Mouse (Mus musculus): ENCODE data around the gene Sorbs2.

Sorbs2 gene

DNA sequence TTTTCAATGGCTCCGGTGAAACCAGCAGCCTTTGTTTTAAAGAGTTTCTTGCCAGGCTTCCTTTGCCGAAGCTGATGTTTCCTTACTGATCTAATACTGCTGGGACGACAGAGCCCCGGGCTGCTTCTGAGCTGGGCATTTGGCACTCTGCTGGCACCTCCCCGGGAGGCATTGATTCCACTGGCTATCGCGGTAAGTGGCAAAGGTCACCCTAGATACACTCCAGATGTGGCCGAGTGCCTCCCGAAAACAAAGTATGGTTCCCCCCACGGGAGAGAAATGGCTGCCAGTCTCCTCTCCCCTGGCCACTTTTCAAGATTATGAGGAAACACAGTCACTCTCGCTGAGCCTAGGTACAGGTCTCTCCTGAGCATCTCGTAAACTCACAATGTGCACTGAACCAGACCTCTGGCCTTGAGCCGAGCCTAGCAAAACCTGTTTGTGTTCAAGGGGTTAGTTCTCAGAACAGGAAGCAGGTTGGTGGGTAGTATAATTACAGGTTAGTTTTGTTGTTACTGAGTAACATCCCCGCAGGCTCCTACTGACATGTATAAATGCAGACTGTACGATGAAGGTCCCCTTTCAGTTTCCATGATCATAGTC, 114.1 kb downstream of the Sorbs2 start:
- no peak for DNase-seq (ENCODE audit: low read depth, low spot score)

DNA sequence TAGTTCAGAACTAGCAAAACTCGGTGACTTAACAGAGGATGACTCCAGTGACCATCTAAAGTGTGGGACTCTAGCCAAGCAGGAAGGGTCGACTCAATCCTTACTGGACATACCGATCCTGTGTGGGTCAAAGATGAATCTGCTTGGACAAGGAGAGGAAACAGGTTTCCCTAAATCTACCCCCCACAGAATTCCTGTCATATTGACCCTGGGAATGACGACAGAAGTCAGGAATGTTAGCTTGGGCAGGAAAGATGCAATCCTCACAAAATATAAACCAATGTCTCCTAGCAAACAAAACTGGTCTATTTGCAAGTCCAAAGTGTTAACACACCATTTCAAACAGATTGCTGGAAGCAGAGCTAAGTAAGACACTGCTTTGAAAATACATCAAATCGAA, 118.8 kb downstream of the Sorbs2 start:
- no peak for DNase-seq (ENCODE audit: low read depth, low spot score)

- peak; percentile 44 for DNase-seq (ENCODE audit: low read depth, low spot score)
These were observed 120.0 kb downstream of the Sorbs2 start for GRCm38 (mm10) chr8:45627246-45628241.

DNA sequence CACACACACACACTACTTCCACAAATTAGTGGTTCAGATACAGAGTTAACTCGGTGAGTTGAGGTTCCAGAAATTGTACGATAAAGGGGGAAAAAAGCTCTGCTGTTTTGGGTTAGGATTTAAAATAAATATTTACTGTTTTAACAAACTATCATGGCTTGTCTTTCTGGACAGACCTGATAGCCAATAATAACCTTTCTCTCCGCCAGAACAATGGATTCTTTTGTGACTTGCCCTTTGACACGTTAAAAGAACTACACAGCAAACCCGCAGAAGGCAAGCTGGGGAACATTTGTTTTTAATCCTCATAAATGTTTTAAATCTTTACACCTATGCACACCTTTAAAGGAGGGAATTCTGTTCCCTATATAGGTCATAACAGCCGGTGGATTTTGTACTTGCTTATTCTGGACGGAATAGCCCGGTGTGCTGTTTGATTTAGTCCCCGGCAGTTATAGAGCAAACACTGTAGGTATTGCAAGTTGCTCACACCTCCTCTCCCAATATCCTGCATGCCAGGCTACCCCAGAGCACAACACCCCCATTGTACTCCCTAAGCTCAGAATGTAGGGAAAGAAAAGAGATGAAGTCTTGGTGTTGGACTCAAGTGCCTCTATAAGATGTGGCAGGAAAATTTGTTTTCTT, 121.0 kb downstream of the Sorbs2 start:
- DNase-seq (ENCODE audit: low read depth, low spot score), result no peak

DNA sequence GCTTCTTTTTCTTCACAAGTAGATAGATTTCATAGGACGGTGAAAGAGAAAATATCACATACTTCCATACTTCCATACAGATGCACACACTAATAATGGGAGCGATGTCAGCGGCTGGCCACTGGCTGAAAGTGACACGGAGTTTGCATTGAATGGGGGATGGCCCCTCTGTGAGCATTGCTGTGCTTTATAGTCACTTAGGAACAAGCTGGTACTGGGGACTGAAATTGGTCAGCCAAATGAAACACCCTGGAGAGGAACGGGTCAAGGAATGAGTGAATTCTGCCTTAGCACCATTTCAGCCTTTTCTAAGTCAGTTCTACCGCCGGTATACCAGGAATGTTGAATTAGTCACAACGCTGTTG, 121.5 kb downstream of the Sorbs2 start:
- DNase-seq (ENCODE audit: low read depth, low spot score), result no peak

DNA sequence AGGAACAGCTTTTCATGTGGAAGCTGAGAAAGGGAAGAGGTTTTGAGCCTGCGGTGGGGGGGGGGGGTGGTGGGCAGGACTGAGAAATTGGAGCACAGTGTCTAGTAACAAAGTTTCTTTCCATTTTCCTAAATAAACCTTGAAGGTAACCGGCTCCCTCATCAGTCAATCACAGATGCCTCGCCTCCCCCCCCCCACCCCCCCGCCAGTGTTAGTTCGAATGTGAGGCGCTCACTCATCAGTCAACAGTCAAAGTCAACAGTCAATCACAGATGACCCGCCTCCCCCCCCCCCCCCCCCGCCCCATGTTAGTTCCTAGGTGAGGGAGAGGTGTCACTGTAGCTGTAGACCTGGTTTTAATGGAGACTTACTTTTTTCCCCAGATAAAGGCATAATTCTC, 123.4 kb downstream of the Sorbs2 start:
- no peak for DNase-seq (ENCODE audit: low read depth, low spot score)

DNA sequence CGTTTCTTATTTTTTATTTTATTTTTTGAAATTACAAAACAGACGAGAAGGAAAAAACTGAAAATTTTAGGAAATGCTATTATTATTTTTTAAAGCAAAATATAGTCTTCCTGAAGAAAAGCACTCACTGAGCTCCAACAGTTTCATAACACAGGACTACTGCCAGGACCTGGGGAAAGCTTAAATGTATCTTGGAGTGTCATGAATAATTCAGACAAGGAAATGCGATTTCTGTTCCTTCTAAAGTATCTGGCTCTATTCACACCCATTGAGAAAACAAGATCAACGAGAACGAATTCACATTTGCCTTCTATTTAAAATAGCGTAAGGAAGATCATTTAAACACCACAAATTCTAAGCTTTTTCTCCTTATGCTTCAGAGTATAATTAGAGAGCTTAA, 127.6 kb downstream of the Sorbs2 start:
- DNase-seq (ENCODE audit: low read depth, low spot score), result no peak

GRCm38 (mm10) chr8:45637745-45638144, 130.2 kb downstream of the Sorbs2 start:
- no peak for DNase-seq (ENCODE audit: low read depth, low spot score)

- no peak for DNase-seq (ENCODE audit: low read depth, low spot score)
These were observed 131.9 kb downstream of the Sorbs2 start for GRCm38 (mm10) chr8:45639444-45639843.

GRCm38 (mm10) chr8:45644651-45645050, 137.1 kb downstream of the Sorbs2 start:
- DNase-seq (ENCODE audit: low read depth, low spot score), result no peak

DNA sequence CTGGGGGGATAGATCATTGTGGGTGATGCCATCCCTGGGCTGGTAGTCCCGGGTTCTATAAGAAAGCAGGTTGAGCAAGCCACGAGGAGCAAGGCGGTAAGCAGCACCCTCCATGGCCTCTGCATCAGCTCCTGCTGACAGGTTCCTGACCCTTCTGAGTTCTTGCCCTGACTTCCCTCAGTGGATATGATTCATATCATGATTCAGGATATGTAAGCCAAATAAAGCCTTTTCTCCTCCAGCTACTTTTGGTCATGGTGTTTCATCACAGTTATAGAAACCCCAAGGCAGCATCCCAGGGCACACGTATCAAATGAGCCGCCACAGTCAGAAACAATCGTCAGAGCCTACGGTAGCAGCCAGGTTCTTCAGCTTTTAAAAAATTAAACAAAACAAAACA, 141.5 kb downstream of the Sorbs2 start:
- DNase-seq (ENCODE audit: low read depth, low spot score), result no peak

- DNase-seq (ENCODE audit: low read depth, low spot score), result no peak
These were observed 142.4 kb downstream of the Sorbs2 start for GRCm38 (mm10) chr8:45649966-45650365.

DNA sequence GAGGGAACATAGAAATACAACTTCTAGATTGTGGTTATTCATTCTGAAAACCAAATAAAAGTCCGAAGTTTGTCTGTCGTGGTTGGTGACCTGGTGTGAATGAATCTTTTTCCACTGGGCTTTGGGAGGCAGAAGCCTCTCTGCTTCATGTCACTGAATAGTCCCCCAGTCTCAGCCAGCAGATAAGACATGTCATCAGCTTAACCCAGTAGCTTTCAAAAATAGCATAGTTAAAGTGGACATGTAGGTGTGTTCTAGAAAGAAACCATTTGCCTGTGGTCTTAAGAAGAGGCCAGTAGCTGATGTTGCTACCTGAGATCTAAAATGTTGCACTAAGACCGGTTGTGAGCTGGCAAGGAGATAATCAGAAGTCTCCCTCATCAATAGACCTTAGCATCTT, 150.4 kb downstream of the Sorbs2 start:
- DNase-seq (ENCODE audit: low read depth, low spot score), result no peak

- peak; percentile 7 for DNase-seq (ENCODE audit: low read depth, low spot score)
These were observed 151.1 kb downstream of the Sorbs2 start for GRCm38 (mm10) chr8:45658458-45659325.

- DNase-seq (ENCODE audit: low read depth, low spot score), result no peak
These were observed 151.9 kb downstream of the Sorbs2 start for GRCm38 (mm10) chr8:45659473-45659872.

- no peak for DNase-seq (ENCODE audit: low read depth, low spot score)
These were observed 153.0 kb downstream of the Sorbs2 start for GRCm38 (mm10) chr8:45660570-45660969.

DNA sequence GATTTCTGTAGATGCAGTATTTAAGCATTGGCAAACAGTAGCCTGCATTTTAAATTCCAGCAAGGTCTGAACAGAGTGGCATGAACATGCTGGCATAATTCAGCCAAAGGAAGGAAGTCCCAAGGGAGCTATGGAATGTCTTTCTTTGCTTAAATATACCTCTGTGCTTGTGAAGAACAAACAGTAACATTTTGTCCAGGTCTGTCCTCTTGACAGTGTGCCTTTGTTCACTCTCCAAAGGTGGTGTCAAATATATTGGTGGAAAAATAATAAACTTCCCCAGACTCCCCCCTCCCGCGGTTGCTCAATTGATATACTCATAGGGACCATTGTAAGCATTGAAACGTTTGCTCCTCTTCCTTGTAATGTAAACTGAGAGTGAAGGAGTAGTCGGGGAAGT, 154.0 kb downstream of the Sorbs2 start:
- no peak for DNase-seq (ENCODE audit: low read depth, low spot score)

- no peak for DNase-seq (ENCODE audit: low read depth, low spot score)
These were observed 158.6 kb downstream of the Sorbs2 start for GRCm38 (mm10) chr8:45666221-45666620.

GRCm38 (mm10) chr8:45673149-45673548, 165.6 kb downstream of the Sorbs2 start:
- DNase-seq (ENCODE audit: low read depth, low spot score), result no peak

DNA sequence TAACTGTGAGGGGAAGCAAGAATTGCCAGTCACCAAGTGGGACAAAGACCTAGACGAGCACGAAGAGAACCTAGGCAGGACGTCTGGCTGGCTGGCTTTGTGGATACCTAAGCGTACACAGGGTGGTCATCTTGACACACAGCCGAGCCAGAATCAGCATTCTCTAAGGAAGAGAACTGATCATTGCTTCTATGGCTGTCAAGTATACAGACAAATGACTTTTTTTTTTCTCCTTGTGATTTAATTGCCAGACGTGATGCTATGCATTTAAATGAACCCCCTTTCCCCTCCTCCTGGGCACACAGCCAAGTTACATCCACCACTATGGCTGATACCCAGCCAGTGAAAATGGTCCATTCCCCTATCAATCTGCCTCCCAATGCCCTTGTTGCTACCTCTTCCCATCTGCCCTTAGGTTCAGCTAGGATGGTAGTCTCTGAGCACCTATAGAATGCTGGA, 168.3 kb downstream of the Sorbs2 start:
- DNase-seq (ENCODE audit: low read depth, low spot score), result no peak

DNA sequence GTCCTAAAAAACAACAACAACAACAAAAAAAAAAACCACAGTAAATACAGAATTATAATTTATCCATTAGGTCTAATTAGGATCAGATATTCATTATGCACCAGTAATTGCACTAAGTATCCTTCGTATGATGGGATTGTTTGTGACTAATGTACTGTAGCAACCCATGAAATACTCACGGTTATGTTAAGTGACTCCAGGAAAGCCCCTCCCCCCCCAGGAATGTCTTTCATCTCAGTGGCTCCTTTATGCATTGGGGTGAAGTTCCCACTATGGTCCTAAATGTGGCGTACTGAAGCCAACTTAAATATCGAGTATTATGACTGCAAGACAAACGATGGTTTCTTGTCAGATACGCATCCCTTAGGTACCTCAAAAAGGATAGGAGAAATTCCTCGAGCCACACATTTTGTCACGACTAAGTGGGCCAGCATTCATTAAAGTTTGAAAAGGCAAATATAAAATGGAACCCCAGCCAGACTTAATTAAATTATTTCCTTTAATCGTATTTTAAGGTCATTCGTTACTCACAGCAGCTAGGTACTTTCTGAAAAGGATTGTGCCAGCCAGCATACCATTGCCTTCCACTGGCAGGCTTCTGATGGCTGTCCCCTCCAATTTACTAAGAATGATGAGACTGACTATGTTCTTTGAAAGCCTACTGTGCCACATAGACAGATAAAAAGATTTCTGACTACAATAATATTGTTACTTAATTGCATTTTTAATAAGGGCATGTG, 169.7 kb downstream of the Sorbs2 start:
- no peak for DNase-seq (ENCODE audit: low read depth, low spot score)

All from skeletal muscle tissue, adult 2 months (tissue).